Mouse (Mus musculus) cerebellum, adult 2 months (tissue): ENCODE data around the gene 4931428L18Rik. TPM values are rescaled to one million over a fixed set of nuclear protein-coding genes. Genes with fewer than 3 reads are reported as not detected.
"Not testable (repeated sequence)": the region's sequence is repeated elsewhere in the genome, so short reads cannot be mapped to it uniquely, and the experiment has no call there.

ENCODE experiments used
- DNase-seq, 2 experiments: peaks; one replicate each; pipeline ENCODE4 v3.0.0; 2021
- H3K27ac ChIP-seq: fragments of 200-500 bp; 2 replicates; pipeline ENCODE4 v1.5.1; 2012; ENCODE audit warnings: low read length, control low read depth, inconsistent platforms; ENCODE audit not compliant: insufficient read depth
- H3K27me3 ChIP-seq: fragments of 200-500 bp; 2 replicates; pipeline ENCODE4 v1.6.1; 2012; ENCODE audit warnings: inconsistent platforms, mild to moderate bottlenecking, low read length, moderate library complexity; ENCODE audit not compliant: control insufficient read depth, insufficient read depth
- H3K4me1 ChIP-seq: fragments of 200-500 bp; 2 replicates; pipeline ENCODE4 v1.6.1; 2011; ENCODE audit warnings: low read length; ENCODE audit not compliant: control insufficient read depth, insufficient read depth
- H3K4me3 ChIP-seq: fragments of 200-500 bp; replicated peaks from 2 replicates; pipeline ENCODE3; 2011; ENCODE audit warnings: mild to moderate bottlenecking, low read depth, low read length, control low read depth; ENCODE audit not compliant: insufficient read depth
- CTCF ChIP-seq: fragments of 200-500 bp; IDR thresholded peaks from 2 replicates; pipeline ENCODE4 v1.5.1; 2011; ENCODE audit warnings: low read depth, mild to moderate bottlenecking, control low read depth, low read length, moderate library complexity, borderline replicate concordance; ENCODE audit not compliant: insufficient read depth
- POLR2A ChIP-seq: fragments of 200-500 bp; IDR thresholded peaks from 2 replicates; pipeline ENCODE4 v1.6.1; 2011; ENCODE audit warnings: low read length, control low read depth, borderline replicate concordance; ENCODE audit not compliant: insufficient read depth
- WGBS: fragments of 180-500 bp; shearing (Covaris S2); methylation state at CpG from one replicate; pipeline ENCODE4 v1.1.7; 2018; 5-methylcytosine and 5-hydroxymethylcytosine counted together
- polyA plus RNA-seq: library from polyadenylated mRNA; depleted of rRNA; stranded (reverse); fragments of >200 nt; gene quantifications from 2 replicates; pipeline ENCODE4 v1.2.3, GENCODE M21; 2012

Gene 4931428L18Rik
- polyA plus RNA-seq, 1 experiment = not detected

DNA sequence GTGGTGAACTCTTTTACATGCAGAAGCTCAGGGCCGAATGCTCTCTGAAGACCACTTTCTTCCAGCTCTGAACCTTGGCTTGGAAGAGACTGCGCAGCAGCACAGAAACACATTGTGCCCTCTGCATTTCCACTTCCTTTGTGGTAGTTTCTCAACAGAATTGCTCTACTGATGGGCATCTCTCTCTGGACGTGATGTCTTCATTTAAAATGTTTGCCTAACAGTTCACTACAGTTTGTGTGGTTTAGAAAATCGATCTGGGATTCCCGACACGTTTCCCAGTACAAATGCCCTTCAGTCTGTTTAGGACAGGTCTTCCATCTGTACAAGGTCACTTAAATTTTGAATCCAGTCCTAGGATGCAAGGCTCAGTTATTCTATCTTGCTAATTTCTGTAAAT lies 206.4 kb downstream of the 4931428L18Rik start:
- no peak for DNase-seq
- TF ChIP-seq POLR2A (no peak), CTCF (no peak)
- no peak overlapping the region for H3K27ac ChIP-seq
- 89% methylated on average over 6 of the region's 6 CpGs for WGBS
- H3K27me3 ChIP-seq = no peaks in the 10 kb centered on the region
- H3K4me3 ChIP-seq = no peak overlapping the region
- H3K4me1 ChIP-seq = no peaks in the 10 kb centered on the region

DNA sequence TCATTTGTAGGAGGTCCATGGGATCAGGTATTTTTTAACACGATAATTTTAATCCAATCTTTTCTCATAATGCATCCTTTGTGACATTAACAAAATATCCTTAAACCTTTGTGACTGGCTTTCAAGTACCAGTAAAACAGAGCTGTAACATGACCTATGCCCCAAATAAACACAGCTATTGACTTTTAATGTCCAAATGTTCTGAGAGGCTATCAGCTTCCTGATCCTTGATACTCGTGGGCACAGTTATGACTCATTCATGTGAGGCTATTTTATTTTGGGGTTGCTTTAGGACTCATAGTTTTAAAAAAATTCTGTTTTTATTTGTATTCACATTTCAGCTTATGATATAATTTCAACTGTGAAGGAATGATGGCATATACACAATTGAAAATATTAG lies 207.2 kb downstream of the 4931428L18Rik start:
- DNase-seq = no peak
- H3K27ac ChIP-seq = no peak overlapping the region
- WGBS = 73% methylated on average over 2 of the region's 2 CpGs
- H3K4me1 ChIP-seq = no peaks in the 10 kb centered on the region
- H3K27me3 ChIP-seq = no peaks in the 10 kb centered on the region
- TF ChIP-seq CTCF (no peak), POLR2A (no peak)
- no peak overlapping the region for H3K4me3 ChIP-seq

DNA sequence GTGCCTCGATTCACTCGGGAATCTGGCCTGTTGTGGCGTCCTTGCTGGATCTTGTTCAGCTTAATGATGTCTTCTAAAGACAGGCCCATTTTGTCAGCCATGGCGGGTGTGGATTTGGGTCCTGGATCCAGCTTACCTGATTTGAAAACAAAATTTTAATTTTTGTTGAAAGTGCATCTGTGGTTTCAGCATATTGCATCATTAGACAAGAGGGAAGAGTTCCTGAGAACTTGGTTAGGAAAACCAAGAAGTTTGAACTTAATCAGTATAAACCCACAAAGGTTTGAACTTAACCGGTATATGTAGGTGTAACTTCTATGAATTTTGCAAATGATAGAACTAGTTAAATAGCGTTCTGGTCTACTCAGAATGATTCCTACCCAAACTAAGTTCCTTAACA lies 244.6 kb downstream of the 4931428L18Rik start, which contains the start of gene AC153137.1:
AC153137.1 (minus strand) TSS at position 101 of the 400 bp plus-strand sequence.
- WGBS = 89% methylated on average over 6 of the region's 6 CpGs
- H3K4me3 ChIP-seq, H3K27ac ChIP-seq, H3K27me3 ChIP-seq, H3K4me1 ChIP-seq, DNase-seq: not testable (repeated sequence)

DNA sequence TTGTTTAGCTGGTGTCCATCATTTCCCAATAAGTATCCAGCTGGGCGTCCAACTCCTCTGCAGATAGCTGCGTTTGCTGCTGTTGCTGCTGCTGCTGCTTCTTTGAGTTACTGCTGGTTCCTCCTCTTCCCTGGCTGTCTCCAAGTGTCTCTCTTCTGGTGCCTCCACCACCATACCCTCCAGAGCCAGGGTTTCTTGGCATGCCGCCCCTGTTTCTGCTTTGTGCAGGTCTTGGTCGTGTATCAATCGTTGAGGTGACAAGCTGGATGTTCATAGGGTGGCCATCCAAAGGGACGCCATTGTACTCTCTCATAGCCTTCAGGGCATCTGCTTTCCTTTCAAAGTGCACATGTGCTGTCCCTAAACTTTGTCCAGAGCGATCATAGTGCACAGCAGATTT lies 245.2 kb downstream of the 4931428L18Rik start:
- H3K27me3 ChIP-seq, H3K4me3 ChIP-seq: not testable (repeated sequence)
- WGBS = 69% methylated on average over 7 of the region's 7 CpGs

DNA sequence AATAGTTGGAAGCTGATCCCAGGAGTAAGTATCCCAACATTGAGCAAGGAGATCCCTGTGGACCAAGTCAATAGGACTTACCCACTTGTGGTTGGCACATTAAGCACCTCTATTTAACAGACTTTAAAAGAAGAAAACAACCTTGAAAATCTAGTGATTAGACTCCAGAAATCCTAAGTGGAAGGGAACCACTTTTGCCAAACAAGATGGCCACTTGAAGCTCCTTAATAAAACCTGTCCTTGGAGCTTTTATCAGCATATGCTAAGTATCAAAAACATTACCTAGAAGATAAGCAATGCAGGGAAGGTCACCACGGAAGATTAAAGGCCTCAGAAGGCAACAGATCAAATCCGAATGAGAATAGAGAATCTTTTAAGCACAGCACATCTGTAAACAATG lies 270.7 kb downstream of the 4931428L18Rik start:
- WGBS = 91% methylated on average over 2 of the region's 2 CpGs
- DNase-seq = no peak
- H3K4me3 ChIP-seq = no peak overlapping the region
- H3K4me1 ChIP-seq = no peaks in the 10 kb centered on the region
- TF ChIP-seq POLR2A (no peak), CTCF (no peak)
- H3K27me3 ChIP-seq = no peaks in the 10 kb centered on the region
- H3K27ac ChIP-seq = no peak overlapping the region

More for the DNA sequence above, 245.2 kb downstream of the 4931428L18Rik start:
- DNase-seq, H3K4me1 ChIP-seq, H3K27ac ChIP-seq: not testable (repeated sequence)

DNA sequence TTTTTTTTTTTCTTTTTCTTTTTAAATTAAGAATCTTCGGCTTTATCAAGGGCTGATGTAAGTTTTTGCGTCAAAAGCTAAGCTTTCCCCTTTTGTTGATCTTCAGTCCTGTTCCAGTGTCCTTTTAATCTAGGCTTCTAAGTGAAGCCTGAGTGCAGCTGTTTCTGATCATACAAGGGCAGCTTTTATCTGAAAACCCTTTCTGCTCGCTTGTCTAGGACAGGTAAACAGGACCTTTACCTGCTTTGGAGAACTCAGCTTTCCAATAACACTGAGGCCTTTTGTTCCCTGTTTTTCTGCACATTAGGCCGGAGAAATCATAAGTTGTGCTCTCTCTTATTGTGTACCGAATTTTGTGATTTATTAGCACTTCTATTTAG lies 272.0 kb downstream of the 4931428L18Rik start:
- Histone ChIP-seq H3K4me3 (peak overlapping the region; percentile 75), H3K27me3 (no peaks in the 10 kb centered on the region), H3K27ac (peak overlapping the region; percentile 96; the same call in 1 of the 2 replicates), H3K4me1 (no peaks in the 10 kb centered on the region)
- WGBS = 43% methylated on average over 5 of the region's 5 CpGs
- no peak for TF ChIP-seq POLR2A
- no peak for TF ChIP-seq CTCF
- DNase-seq = peak in 1 of 2 experiments; percentile 10

DNA sequence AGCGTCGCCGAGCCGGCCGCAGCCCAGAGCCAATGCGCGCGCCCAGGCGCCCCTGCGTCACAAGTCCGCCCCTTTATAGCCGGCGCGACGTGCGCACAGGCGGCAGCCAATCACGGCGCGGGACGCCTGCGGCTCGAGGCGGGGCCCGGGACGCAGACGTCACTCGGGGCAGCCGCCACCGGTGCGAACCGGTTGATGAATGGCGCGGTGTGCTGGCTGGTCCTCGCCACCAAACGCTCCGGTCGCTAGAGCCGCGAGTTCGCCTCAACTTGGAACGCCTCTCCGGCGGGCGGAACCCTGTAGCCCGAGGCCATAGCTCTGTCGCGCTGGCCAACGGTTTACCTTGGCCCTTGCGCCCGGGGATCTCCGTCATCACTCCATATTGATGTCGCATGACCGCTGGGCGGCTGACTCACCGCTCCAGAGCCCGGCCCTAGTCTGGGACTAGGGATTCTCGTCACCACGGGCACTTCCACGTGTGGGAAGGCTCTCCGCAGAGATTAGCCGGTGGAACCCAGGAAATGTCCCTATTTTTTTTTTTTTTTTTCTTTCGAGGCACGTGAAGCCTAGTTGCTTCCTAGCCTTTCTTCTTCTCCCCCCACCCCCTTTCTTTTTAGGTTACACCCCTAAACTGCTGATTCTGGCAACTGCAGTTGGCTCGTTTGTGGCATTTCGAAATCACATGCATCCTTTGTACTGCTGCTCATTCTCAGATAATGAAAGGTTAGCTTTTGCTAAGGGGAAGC lies 272.6 kb downstream of the 4931428L18Rik start:
- under 1% methylated on average over 66 of the region's 66 CpGs for WGBS
- peak overlapping the region; percentile 75 for H3K4me3 ChIP-seq
- no peaks in the 10 kb centered on the region for H3K27me3 ChIP-seq
- DNase-seq = peak; percentile 97 to 98
- H3K27ac ChIP-seq = peak overlapping the region; percentile 96
- TF ChIP-seq CTCF = no peak
- peak; percentile 86 for TF ChIP-seq POLR2A
- no peaks in the 10 kb centered on the region; the same call in 1 of the 2 replicates for H3K4me1 ChIP-seq

DNA sequence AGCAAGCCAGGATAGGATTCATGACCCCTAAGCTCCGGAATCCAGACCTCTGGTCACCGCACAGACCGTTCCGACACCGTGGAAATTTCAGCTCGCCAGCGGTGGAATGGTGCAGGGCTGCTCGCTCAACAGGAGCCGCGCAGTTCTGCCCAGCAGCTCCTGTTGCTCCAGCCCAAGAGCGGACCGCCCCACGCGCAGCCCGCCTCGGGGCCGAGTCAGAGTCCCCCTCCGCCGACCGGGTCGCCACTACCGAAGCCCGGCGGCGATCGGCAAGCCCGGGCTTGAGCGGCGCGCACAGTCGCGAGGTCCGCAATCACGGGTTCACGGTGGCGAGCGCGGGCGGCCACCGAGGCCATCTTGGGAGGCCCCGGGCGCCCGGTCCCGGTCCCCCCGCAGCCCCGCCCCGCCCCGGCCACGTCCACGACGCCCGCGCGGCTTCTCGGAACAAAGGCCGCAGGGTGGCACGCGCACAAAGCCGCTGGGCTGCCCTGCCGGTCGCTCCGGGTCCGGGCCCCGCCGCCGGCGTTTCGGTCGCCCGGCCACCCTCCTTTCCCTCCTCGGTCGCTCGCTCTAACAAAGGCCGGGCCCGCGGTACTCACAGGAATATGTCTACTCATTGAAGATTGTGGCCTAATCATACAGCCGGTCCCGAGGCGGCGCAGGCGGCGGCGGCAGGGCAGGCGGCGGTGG lies 273.4 kb downstream of the 4931428L18Rik start:
- peak; percentile 68 to 81 for DNase-seq
- H3K4me3 ChIP-seq = peak overlapping the region; percentile 85
- TF ChIP-seq POLR2A (no peak), CTCF (no peak)
- H3K27ac ChIP-seq = peak overlapping the region; percentile 99
- WGBS = under 1% methylated on average over 83 of the region's 85 CpGs
- H3K27me3 ChIP-seq = no peaks in the 10 kb centered on the region
- no peaks in the 10 kb centered on the region; the same call in 1 of the 2 replicates for H3K4me1 ChIP-seq
